Mouse (Mus musculus) stomach, postnatal 0 days (tissue): ENCODE data around the gene Jag1. TPM values are rescaled to one million over a fixed set of nuclear protein-coding genes. Genes with fewer than 3 reads are reported as not detected.

Experiments used
- ATAC-seq: fragments of 200-750 bp; cut with Nextera tagmentation; 2 replicates; pipeline ENCODE4 v1.8.0; 2017; ENCODE audit not compliant: low FRiP score, low TSS enrichment
- DNase-seq: peaks from one replicate; pipeline ENCODE4 v3.0.0-alpha.2; 2016; ENCODE audit warnings: low spot score
- H3K27ac ChIP-seq: fragments of 300-500 bp; sonication (generic); replicated peaks from 2 replicates; pipeline ENCODE4 v1.5.1; 2014; ENCODE audit warnings: mild to moderate bottlenecking, control low read depth
- H3K27me3 ChIP-seq: fragments of 300-500 bp; sonication (generic); 2 replicates; pipeline ENCODE4 v1.6.1; 2014; ENCODE audit warnings: low read length; ENCODE audit not compliant: control insufficient read depth, insufficient read depth
- H3K36me3 ChIP-seq: fragments of 300-500 bp; sonication (generic); 2 replicates; pipeline ENCODE4 v1.6.1; 2014; ENCODE audit warnings: low read length, mixed read lengths; ENCODE audit not compliant: control insufficient read depth, insufficient read depth
- H3K4me1 ChIP-seq: fragments of 300-500 bp; sonication (generic); replicated peaks from 2 replicates; pipeline ENCODE4 v1.6.1; 2014; ENCODE audit warnings: antibody characterized with exemption; ENCODE audit not compliant: control insufficient read depth, insufficient read depth
- H3K4me2 ChIP-seq: fragments of 300-500 bp; sonication (generic); replicated peaks from 2 replicates; pipeline ENCODE4 v1.6.1; 2014; ENCODE audit warnings: low read depth, mild to moderate bottlenecking, control low read depth, moderate library complexity
- H3K4me3 ChIP-seq: fragments of 300-500 bp; sonication (generic); 2 replicates; pipeline ENCODE4 v1.5.1; 2014; ENCODE audit warnings: low read depth, low read length, control low read depth
- H3K9ac ChIP-seq: fragments of 300-500 bp; sonication (generic); 2 replicates; pipeline ENCODE4 v1.6.1; 2014; ENCODE audit warnings: mild to moderate bottlenecking, low read length, control low read depth, mixed read lengths
- H3K9me3 ChIP-seq: fragments of 300-500 bp; sonication (generic); 2 replicates; pipeline ENCODE4 v1.6.1; 2016; ENCODE audit warnings: low read length; ENCODE audit not compliant: control insufficient read depth
- CTCF ChIP-seq: IDR thresholded peaks from 2 replicates; pipeline ENCODE4 v1.5.1; 2016; ENCODE audit warnings: antibody characterized with exemption, low read depth, mild to moderate bottlenecking, moderate library complexity
- EP300 ChIP-seq: optimal IDR thresholded peaks from 2 replicates; pipeline ENCODE3; 2016; ENCODE audit warnings: antibody characterized with exemption
- WGBS: fragments of 180-500 bp; shearing (Covaris S2); extraction: QIAGEN DNeasy Blood & Tissue Kit; methylation state at CpG from one replicate; pipeline ENCODE4 v1.1.7; 2014; 5-methylcytosine and 5-hydroxymethylcytosine counted together
- polyA plus RNA-seq: library from polyadenylated mRNA; unstranded; fragments of >200 nt; fragmentation: Nextera tagmentation; extraction: Ambion mirVana; gene quantifications from 2 replicates; pipeline ENCODE4 v1.2.1, GENCODE M21; 2015

Jag1 gene
- polyA plus RNA-seq, 1 experiment from 2014 or later: 8.2 TPM

GRCm38 (mm10) chr2:137107946-137108345, 8.5 kb downstream of the Jag1 start:
- Histone ChIP-seq H3K9me3 (no peaks in the 10 kb centered on the region), H3K27me3 (no peaks in the 10 kb centered on the region), H3K4me3 (no peak overlapping the region), H3K4me1 (no peaks in the 10 kb centered on the region; the same call in 1 of the 2 replicates), H3K9ac (no peak overlapping the region), H3K4me2 (no peak overlapping the region), H3K36me3 (peaks cover 14% of the 10 kb centered on the region; the same call in 1 of the 2 replicates), H3K27ac (peak overlapping the region; percentile 41; the same call in 1 of the 2 replicates)
- ATAC-seq (no peak), DNase-seq (no peak)
- TF ChIP-seq EP300 (no peak), CTCF (no peak)
- 48% methylated on average over 8 of the region's 8 CpGs for WGBS

GRCm38 (mm10) chr2:137107203-137107602, 9.2 kb downstream of the Jag1 start:
- H3K9me3 ChIP-seq: no peaks in the 10 kb centered on the region
- no peak for DNase-seq
- ATAC-seq: no peak
- 68% methylated on average over 4 of the region's 4 CpGs for WGBS
- peaks cover 14% of the 10 kb centered on the region; the same call in 1 of the 2 replicates for H3K36me3 ChIP-seq
- TF ChIP-seq CTCF: no peak
- TF ChIP-seq EP300: no peak
- H3K27ac ChIP-seq: peak overlapping the region; percentile 41; the same call in 1 of the 2 replicates
- H3K4me1 ChIP-seq: no peaks in the 10 kb centered on the region; the same call in 1 of the 2 replicates
- H3K4me3 ChIP-seq: no peak overlapping the region
- no peak overlapping the region for H3K9ac ChIP-seq
- no peaks in the 10 kb centered on the region for H3K27me3 ChIP-seq
- no peak overlapping the region for H3K4me2 ChIP-seq

- Histone ChIP-seq H3K27me3 (no peaks in the 10 kb centered on the region), H3K27ac (no peak overlapping the region), H3K4me2 (no peak overlapping the region), H3K4me1 (no peaks in the 10 kb centered on the region), H3K9me3 (no peaks in the 10 kb centered on the region), H3K4me3 (no peak overlapping the region), H3K9ac (no peak overlapping the region), H3K36me3 (peaks cover 14% of the 10 kb centered on the region; the same call in 1 of the 2 replicates)
- DNase-seq: no peak
- TF ChIP-seq EP300: no peak
- ATAC-seq: no peak; the same call in 1 of the 2 replicates
- WGBS: 58% methylated on average over 5 of the region's 5 CpGs
Measured at GRCm38 (mm10) chr2:137101074-137101473, 15.4 kb downstream of the Jag1 start.

GRCm38 (mm10) chr2:137099211-137099734, 17.2 kb downstream of the Jag1 start:
- Histone ChIP-seq H3K36me3 (peaks cover 3% of the 10 kb centered on the region; the same call in 1 of the 2 replicates), H3K9ac (no peak overlapping the region), H3K4me3 (no peak overlapping the region), H3K27me3 (no peaks in the 10 kb centered on the region), H3K9me3 (no peaks in the 10 kb centered on the region), H3K4me1 (no peaks in the 10 kb centered on the region), H3K27ac (peak overlapping the region; percentile 83), H3K4me2 (no peak overlapping the region)
- TF ChIP-seq CTCF (no peak), EP300 (no peak)
- DNase-seq: no peak
- no peak for ATAC-seq
- 34% methylated on average over 6 of the region's 6 CpGs for WGBS

GRCm38 (mm10) chr2:137098269-137099035, 18.0 kb downstream of the Jag1 start:
- no peaks in the 10 kb centered on the region for H3K27me3 ChIP-seq
- H3K4me2 ChIP-seq: no peak overlapping the region
- H3K4me1 ChIP-seq: no peaks in the 10 kb centered on the region
- WGBS: 45% methylated on average over 11 of the region's 11 CpGs
- ATAC-seq (peak; percentile 86), DNase-seq (peak; percentile 35)
- peak overlapping the region; percentile 83 for H3K27ac ChIP-seq
- H3K4me3 ChIP-seq: no peak overlapping the region
- no peaks in the 10 kb centered on the region for H3K9me3 ChIP-seq
- no peak for TF ChIP-seq CTCF
- TF ChIP-seq EP300: peak; percentile 87
- H3K36me3 ChIP-seq: no peaks in the 10 kb centered on the region; the same call in 1 of the 2 replicates
- no peak overlapping the region for H3K9ac ChIP-seq

GRCm38 (mm10) chr2:137096981-137097460, 19.4 kb downstream of the Jag1 start:
- no peaks in the 10 kb centered on the region for H3K9me3 ChIP-seq
- no peak overlapping the region for H3K4me3 ChIP-seq
- H3K4me1 ChIP-seq: no peaks in the 10 kb centered on the region
- H3K9ac ChIP-seq: no peak overlapping the region
- H3K4me2 ChIP-seq: no peak overlapping the region
- no peaks in the 10 kb centered on the region for H3K27me3 ChIP-seq
- DNase-seq (no peak), ATAC-seq (no peak)
- H3K36me3 ChIP-seq: peaks cover 7% of the 10 kb centered on the region; the same call in 1 of the 2 replicates
- TF ChIP-seq EP300: no peak
- TF ChIP-seq CTCF: no peak
- no peak overlapping the region for H3K27ac ChIP-seq
- WGBS: 27% methylated on average over 5 of the region's 5 CpGs
